Mouse (Mus musculus) kidney, postnatal 14 days (tissue): ENCODE measurements around the gene Aurkaip1.

Experiments
- DNase-seq: peaks from one replicate; pipeline ENCODE4 v3.0.0; 2022; ENCODE audit warnings: mixed read lengths

Aurkaip1 gene

GRCm38 (mm10) chr4:155853421-155853820, 22.3 kb downstream of the Aurkaip1 start:
- peak; percentile 5 for DNase-seq

- no peak for DNase-seq
Observed at GRCm38 (mm10) chr4:155854991-155855390, 23.9 kb downstream of the Aurkaip1 start.

- no peak for DNase-seq
Observed at GRCm38 (mm10) chr4:155856071-155856470, 25.0 kb downstream of the Aurkaip1 start.

- DNase-seq, result no peak
Observed at GRCm38 (mm10) chr4:155856881-155857280, 25.8 kb downstream of the Aurkaip1 start.

- peak; percentile 81 for DNase-seq
Observed at GRCm38 (mm10) chr4:155859318-155859717, 28.2 kb downstream of the Aurkaip1 start.

GRCm38 (mm10) chr4:155861787-155862186, 30.7 kb downstream of the Aurkaip1 start:
- no peak for DNase-seq

GRCm38 (mm10) chr4:155863001-155863400, 31.9 kb downstream of the Aurkaip1 start, which contains the start of gene Tas1r3:
Gene Tas1r3, minus strand, starts transcription at chr4:155863362.
- DNase-seq, result no peak

- peak; percentile 57 for DNase-seq
Observed at GRCm38 (mm10) chr4:155868614-155869298, 37.7 kb downstream of the Aurkaip1 start.

- DNase-seq, result peak; percentile 98
Observed at GRCm38 (mm10) chr4:155869317-155870033, 38.4 kb downstream of the Aurkaip1 start, which contains the start of the genes Cptp and Ints11. Gene Cptp, minus strand, starts transcription at chr4:155869440. Gene Ints11, plus strand, starts transcription at chr4:155869546.

GRCm38 (mm10) chr4:155871404-155871803, 40.3 kb downstream of the Aurkaip1 start:
- no peak for DNase-seq
